Mouse (Mus musculus): ENCODE data around the gene Exoc7. TPM values are rescaled to one million over a fixed set of nuclear protein-coding genes. Genes with fewer than 3 reads are reported as not detected.

Gene Exoc7
- total and polyA plus RNA-seq, 2 experiments from 2014 or later = 95.3 to 128 TPM

DNA sequence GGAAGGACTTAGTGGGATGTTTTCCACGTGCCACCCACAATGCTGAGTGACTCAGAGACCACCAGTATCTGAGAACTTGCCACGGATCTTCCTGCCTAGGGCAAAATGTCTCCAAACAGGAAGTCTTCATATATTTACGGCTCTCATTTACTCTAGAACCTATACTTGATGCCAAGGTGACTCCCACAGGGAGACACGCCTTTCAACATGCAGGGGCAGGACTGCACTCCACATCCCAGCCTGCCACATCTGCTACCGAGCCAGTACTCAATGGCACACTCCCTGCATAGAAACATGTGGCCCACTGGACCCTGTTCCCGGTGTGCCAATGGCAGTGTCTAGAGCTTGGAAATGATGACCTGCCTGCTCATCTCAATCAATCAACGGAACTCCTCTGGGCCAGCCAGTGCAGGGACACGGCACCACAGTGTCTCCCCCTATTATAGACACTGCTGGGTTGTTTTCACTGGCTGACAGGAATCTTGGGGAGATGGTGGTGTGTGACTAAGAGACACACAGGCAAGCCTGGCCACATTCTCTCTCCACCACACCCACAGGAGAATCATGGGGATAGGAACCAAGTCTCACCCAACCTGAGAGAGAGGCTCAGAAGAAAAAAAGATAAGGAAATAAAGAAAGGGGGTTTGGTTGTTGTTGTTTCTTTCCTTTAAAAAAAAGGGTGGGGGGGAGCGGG lies 50.9 kb downstream of the Exoc7 start:
- no peak for ATAC-seq

DNA sequence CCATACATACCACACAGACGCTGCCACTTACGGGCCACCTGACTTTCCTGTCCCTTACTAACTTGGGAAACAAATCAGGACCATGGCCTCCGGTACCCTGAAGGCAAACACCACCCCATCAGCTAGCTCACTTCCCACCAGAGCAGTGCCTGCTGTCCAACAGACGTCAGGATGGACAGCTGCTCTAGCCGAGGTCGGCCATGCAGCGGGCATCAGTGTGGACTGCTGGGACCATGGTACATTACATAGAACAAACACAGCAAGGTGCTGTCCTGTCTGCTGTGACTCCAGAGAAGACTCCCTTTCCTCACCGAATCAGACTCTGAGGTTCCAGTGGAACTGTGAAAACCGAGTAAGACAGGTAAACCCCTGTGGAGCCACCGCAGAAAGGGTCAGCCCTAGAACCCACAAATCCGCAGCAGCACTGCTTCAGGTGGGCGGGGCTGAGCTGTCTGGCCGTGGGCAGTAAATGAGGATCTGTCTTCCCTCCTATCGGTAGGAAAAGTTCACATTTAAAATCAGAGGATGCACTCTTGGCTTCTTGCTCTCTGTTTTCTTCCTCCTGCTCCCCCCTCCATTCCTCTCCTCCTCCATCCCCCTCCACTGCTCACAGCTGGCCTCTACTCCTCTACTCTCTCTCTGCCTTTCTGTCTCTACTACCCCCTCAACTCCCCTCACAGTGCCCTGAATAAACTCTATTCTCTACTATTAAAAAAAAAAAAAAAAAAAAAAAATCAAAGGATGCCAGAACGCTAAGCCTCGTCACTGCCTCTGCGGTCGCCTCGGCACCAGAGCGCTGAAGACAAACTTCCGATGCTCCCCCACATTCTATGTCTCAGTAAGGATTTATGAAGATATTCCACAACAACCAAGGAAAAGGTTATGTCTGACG lies 51.7 kb downstream of the Exoc7 start:
- no peak for TF ChIP-seq CTCF (IDR thresholded peaks at IDR 0.05; ENCODE audit: low read depth)

More for the DNA sequence above, 50.9 kb downstream of the Exoc7 start:
- 90% methylated on average over 9 of the region's 9 CpGs for WGBS
- Histone ChIP-seq H3K27ac (no peak overlapping the region), H3K4me2 (ENCODE audit: low read depth, low read length) (no peak overlapping the region), H3K36me3 (ENCODE audit: insufficient read depth, low read length) (peaks cover 72% of the 10 kb centered on the region), H3K27me3 (ENCODE audit: insufficient read depth, low read length) (no peaks in the 10 kb centered on the region), H3K4me3 (ENCODE audit: low read length) (no peak overlapping the region), H3K9me3 (ENCODE audit: low read length) (no peaks in the 10 kb centered on the region), H3K4me1 (ENCODE audit: insufficient read depth, low read length) (no peaks in the 10 kb centered on the region), H3K9ac (replicated peaks; ENCODE audit: low read length) (no peak overlapping the region)
- DNase-seq (ENCODE audit: low spot score) = no peak
- no peak for TF ChIP-seq CTCF (IDR thresholded peaks at IDR 0.05; ENCODE audit: low read depth)

GRCm38 (mm10) chr11:116254627-116255026 lies 52.4 kb downstream of the Exoc7 start:
- ATAC-seq = no peak
- no peak overlapping the region for H3K4me2 ChIP-seq (ENCODE audit: low read depth, low read length)
- no peaks in the 10 kb centered on the region for H3K9me3 ChIP-seq (ENCODE audit: low read length)
- 70% methylated on average over 9 of the region's 9 CpGs for WGBS
- no peak for TF ChIP-seq CTCF (IDR thresholded peaks at IDR 0.05; ENCODE audit: low read depth)
- H3K27me3 ChIP-seq (ENCODE audit: insufficient read depth, low read length) = no peaks in the 10 kb centered on the region
- no peak overlapping the region for H3K4me3 ChIP-seq (ENCODE audit: low read length)
- no peaks in the 10 kb centered on the region for H3K4me1 ChIP-seq (ENCODE audit: insufficient read depth, low read length)
- H3K27ac ChIP-seq = no peak overlapping the region
- H3K36me3 ChIP-seq (ENCODE audit: insufficient read depth, low read length) = peaks cover 74% of the 10 kb centered on the region
- no peak overlapping the region for H3K9ac ChIP-seq (replicated peaks; ENCODE audit: low read length)
- no peak for DNase-seq (ENCODE audit: low spot score)

More for the DNA sequence above, 51.7 kb downstream of the Exoc7 start:
- no peak for ATAC-seq
- Histone ChIP-seq H3K27me3 (ENCODE audit: insufficient read depth, low read length) (no peaks in the 10 kb centered on the region), H3K9me3 (ENCODE audit: low read length) (no peaks in the 10 kb centered on the region), H3K36me3 (ENCODE audit: insufficient read depth, low read length) (peaks cover 74% of the 10 kb centered on the region), H3K4me1 (ENCODE audit: insufficient read depth, low read length) (no peaks in the 10 kb centered on the region), H3K27ac (no peak overlapping the region), H3K9ac (replicated peaks; ENCODE audit: low read length) (no peak overlapping the region), H3K4me2 (ENCODE audit: low read depth, low read length) (no peak overlapping the region), H3K4me3 (ENCODE audit: low read length) (no peak overlapping the region)
- DNase-seq (ENCODE audit: low spot score) = no peak
- WGBS = 87% methylated on average over 22 of the region's 22 CpGs

GRCm38 (mm10) chr11:116253076-116253600 lies 53.9 kb downstream of the Exoc7 start:
- Histone ChIP-seq H3K27ac (no peak overlapping the region), H3K9me3 (ENCODE audit: low read length) (no peaks in the 10 kb centered on the region), H3K4me1 (ENCODE audit: insufficient read depth, low read length) (no peaks in the 10 kb centered on the region), H3K36me3 (ENCODE audit: insufficient read depth, low read length) (peaks cover 76% of the 10 kb centered on the region), H3K4me2 (ENCODE audit: low read depth, low read length) (no peak overlapping the region), H3K9ac (replicated peaks; ENCODE audit: low read length) (no peak overlapping the region), H3K27me3 (ENCODE audit: insufficient read depth, low read length) (no peaks in the 10 kb centered on the region), H3K4me3 (ENCODE audit: low read length) (no peak overlapping the region)
- DNase-seq (ENCODE audit: low spot score) = no peak
- TF ChIP-seq CTCF (IDR thresholded peaks at IDR 0.05; ENCODE audit: low read depth) = no peak
- no peak for ATAC-seq
- 84% methylated on average over 3 of the region's 3 CpGs for WGBS

DNA sequence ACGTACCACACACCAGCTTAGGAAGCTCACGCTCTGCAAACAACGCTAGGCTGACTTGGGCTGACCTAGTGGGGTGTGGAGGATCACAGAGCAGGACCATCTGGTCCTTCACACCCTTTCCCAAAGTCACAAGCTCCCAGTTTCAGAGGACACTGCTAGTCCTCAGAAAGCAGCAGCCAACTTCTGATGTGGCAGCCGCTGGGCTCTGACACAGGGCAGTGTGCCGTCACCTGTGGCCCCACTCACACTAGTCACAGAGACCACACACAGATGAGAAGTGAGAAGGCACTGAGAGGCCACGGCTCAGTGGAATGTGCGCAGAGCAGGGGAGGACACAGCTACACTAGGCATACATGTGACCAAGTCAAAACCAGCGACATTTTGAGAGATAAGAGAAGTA lies 56.1 kb downstream of the Exoc7 start:
- Histone ChIP-seq H3K4me3 (ENCODE audit: low read length) (no peak overlapping the region), H3K9ac (replicated peaks; ENCODE audit: low read length) (no peak overlapping the region), H3K9me3 (ENCODE audit: low read length) (no peaks in the 10 kb centered on the region), H3K27ac (no peak overlapping the region), H3K4me2 (ENCODE audit: low read depth, low read length) (no peak overlapping the region), H3K27me3 (ENCODE audit: insufficient read depth, low read length) (no peaks in the 10 kb centered on the region), H3K4me1 (ENCODE audit: insufficient read depth, low read length) (no peaks in the 10 kb centered on the region), H3K36me3 (ENCODE audit: insufficient read depth, low read length) (peaks cover 91% of the 10 kb centered on the region)
- ATAC-seq (no peak), DNase-seq (ENCODE audit: low spot score) (no peak)
- no peak for TF ChIP-seq CTCF (IDR thresholded peaks at IDR 0.05; ENCODE audit: low read depth)
- WGBS = 93% methylated on average over 8 of the region's 8 CpGs

- Histone ChIP-seq H3K9me3 (ENCODE audit: low read length) (no peaks in the 10 kb centered on the region), H3K4me1 (ENCODE audit: insufficient read depth, low read length) (no peaks in the 10 kb centered on the region), H3K4me3 (ENCODE audit: low read length) (no peak overlapping the region), H3K27ac (no peak overlapping the region), H3K9ac (replicated peaks; ENCODE audit: low read length) (no peak overlapping the region), H3K4me2 (ENCODE audit: low read depth, low read length) (no peak overlapping the region), H3K27me3 (ENCODE audit: insufficient read depth, low read length) (no peaks in the 10 kb centered on the region), H3K36me3 (ENCODE audit: insufficient read depth, low read length) (peaks cover 90% of the 10 kb centered on the region)
- no peak for TF ChIP-seq CTCF (IDR thresholded peaks at IDR 0.05; ENCODE audit: low read depth)
- WGBS = 89% methylated on average over 14 of the region's 14 CpGs
- ATAC-seq (no peak), DNase-seq (ENCODE audit: low spot score) (no peak)
These were observed 59.4 kb downstream of the Exoc7 start for GRCm38 (mm10) chr11:116247502-116248222.

Measured in hindbrain, postnatal 0 days (tissue).